Mouse (Mus musculus) left cerebral cortex, postnatal 10 days (tissue): ENCODE results near the gene Bbs10. TPM values are rescaled to one million over a fixed set of nuclear protein-coding genes. Genes with fewer than 3 reads are reported as not detected.
A peak's percentile ranks its signal among the peaks of the same experiment; 100 is the strongest.

Experiments used
- DNase-seq, 2 experiments: peaks; one replicate each; pipeline ENCODE4 v3.0.0; 2021 to 2022; ENCODE audit warnings: low spot score in 2 of 2, mixed read lengths in 1 of 2; ENCODE audit errors: extremely low spot score in 1 of 2
- intact Hi-C: fragments of 180-260 bp; cut with DNase I; formaldehyde crosslinking; loops from one replicate; pipeline ENCODE4 v1.15.1; 2025
- total RNA-seq, 2 experiments: library from RNA; stranded (reverse); gene quantifications; 2 replicates each; pipeline ENCODE4 v1.2.3; 2021

Bbs10 gene
- 1 to 10 TPM; 3.7 to 4.2 TPM for total RNA-seq

- DNase-seq, result peak; percentile 91 to 98
- intact Hi-C loops, result loop anchor here (5.0 kb wide), 1 partner anchor 174 kb away; the partner anchor contains the start of gene Nap1l1
Measured at GRCm38 (mm10) chr10:111298140-111299098, at the start of gene Bbs10. Gene Bbs10 (plus strand): TSS chr10:111298679.

GRCm38 (mm10) chr10:111250192-111250591, 48.3 kb upstream of the Bbs10 start:
- DNase-seq, result no peak
- intact Hi-C loops, result no loop called here

- intact Hi-C loops, result no loop called here
Measured at GRCm38 (mm10) chr10:111251666-111252065, 46.8 kb upstream of the Bbs10 start.

GRCm38 (mm10) chr10:111255228-111255627, 43.3 kb upstream of the Bbs10 start:
- intact Hi-C loops, result no loop called here

More at GRCm38 (mm10) chr10:111251666-111252065, 46.8 kb upstream of the Bbs10 start:
- no peak for DNase-seq

GRCm38 (mm10) chr10:111256156-111256555, 42.3 kb upstream of the Bbs10 start:
- DNase-seq, result no peak
- intact Hi-C loops, result no loop called here

More at GRCm38 (mm10) chr10:111255228-111255627, 43.3 kb upstream of the Bbs10 start:
- no peak for DNase-seq

- DNase-seq, result no peak
- intact Hi-C loops, result no loop called here
Measured at GRCm38 (mm10) chr10:111257358-111257757, 41.1 kb upstream of the Bbs10 start.

GRCm38 (mm10) chr10:111258256-111258655, 40.2 kb upstream of the Bbs10 start:
- intact Hi-C loops, result no loop called here
- no peak for DNase-seq

- no peak for DNase-seq
- intact Hi-C loops, result no loop called here
Measured at GRCm38 (mm10) chr10:111271687-111272086, 26.8 kb upstream of the Bbs10 start.

- intact Hi-C loops, result no loop called here
- DNase-seq, result no peak
Measured at GRCm38 (mm10) chr10:111272905-111273304, 25.6 kb upstream of the Bbs10 start.

- intact Hi-C loops, result no loop called here
- DNase-seq, result no peak
Measured at GRCm38 (mm10) chr10:111273463-111274088, 24.9 kb upstream of the Bbs10 start.

GRCm38 (mm10) chr10:111275822-111276221, 22.7 kb upstream of the Bbs10 start:
- intact Hi-C loops, result no loop called here

GRCm38 (mm10) chr10:111297631-111298030, 848 bp upstream of the Bbs10 start:
- intact Hi-C loops, result loop anchor here (5.0 kb wide), 1 partner anchor 175 kb away; the partner anchor contains the start of gene Nap1l1
- no peak for DNase-seq

More at GRCm38 (mm10) chr10:111275822-111276221, 22.7 kb upstream of the Bbs10 start:
- DNase-seq, result no peak

GRCm38 (mm10) chr10:111299591-111299990, 1.1 kb downstream of the Bbs10 start:
- intact Hi-C loops, result loop anchor here (5.0 kb wide), 1 partner anchor 173 kb away; the partner anchor contains the start of gene Nap1l1

GRCm38 (mm10) chr10:111301041-111301440, 2.6 kb downstream of the Bbs10 start:
- intact Hi-C loops, result no loop called here
- DNase-seq, result no peak

More at GRCm38 (mm10) chr10:111299591-111299990, 1.1 kb downstream of the Bbs10 start:
- DNase-seq, result peak in 1 of 2 experiments; percentile 21

GRCm38 (mm10) chr10:111302486-111302885, 4.0 kb downstream of the Bbs10 start:
- intact Hi-C loops, result no loop called here
- DNase-seq, result no peak

- intact Hi-C loops, result loop anchor here (5.0 kb wide), 2 partner anchors 68 to 648 kb away; no protein-coding TSS in a partner anchor
Measured at GRCm38 (mm10) chr10:111308850-111309501, 10.5 kb downstream of the Bbs10 start.

GRCm38 (mm10) chr10:111313282-111313681, 14.8 kb downstream of the Bbs10 start:
- intact Hi-C loops, result no loop called here
- DNase-seq, result no peak

More at GRCm38 (mm10) chr10:111308850-111309501, 10.5 kb downstream of the Bbs10 start:
- no peak for DNase-seq

- intact Hi-C loops, result no loop called here
- no peak for DNase-seq
Measured at GRCm38 (mm10) chr10:111314636-111315395, 16.3 kb downstream of the Bbs10 start.
